Mouse (Mus musculus): ENCODE measurements at regions not wholly inside any gene's neighbourhood (a gene's known extent, or its start where the extent isn't known, plus 50 kb on each side); places are given as distances from the start of the nearest gene placed in this dataset.

GRCm38 (mm10) chr1:10938436-10938835 lies 475.5 kb upstream of the A830018L16Rik start:
- no peak for DNase-seq
- no peaks in the 10 kb centered on the region for H3K79me2 ChIP-seq (replicated peaks; ENCODE audit: control insufficient read depth, insufficient read depth, low read length)
- no peak overlapping the region for H3K4me3 ChIP-seq
- no peaks in the 10 kb centered on the region; the same call in 1 of the 2 replicates for H3K4me1 ChIP-seq (ENCODE audit: control insufficient read depth, insufficient read depth, low read length)
- 86% methylated on average over 3 of the region's 3 CpGs for WGBS
- no peak overlapping the region for H3K27ac ChIP-seq
- TF ChIP-seq EP300 (IDR thresholded peaks at IDR 0.05; ENCODE audit: insufficient read depth, low read depth, low read length) = no peak
- no peak for TF ChIP-seq CTCF (IDR thresholded peaks at IDR 0.05)
- TF ChIP-seq POLR2A (IDR thresholded peaks at IDR 0.05; ENCODE audit: insufficient read depth, low read depth, low read length) = no peak
- H3K27me3 ChIP-seq (ENCODE audit: control insufficient read depth, insufficient read depth, low read length) = no peaks in the 10 kb centered on the region
- H3K9ac ChIP-seq (ENCODE audit: low read depth, low read length) = no peak overlapping the region
- H3K36me3 ChIP-seq (ENCODE audit: control insufficient read depth, insufficient read depth, low read length) = no peaks in the 10 kb centered on the region; the same call in 1 of the 2 replicates
- intact Hi-C loops (cut with DNase I) = no loop called here

GRCm38 (mm10) chr1:10940326-10940725 lies 473.6 kb upstream of the A830018L16Rik start:
- Histone ChIP-seq H3K4me1 (ENCODE audit: control insufficient read depth, insufficient read depth, low read length) (no peaks in the 10 kb centered on the region; the same call in 1 of the 2 replicates), H3K4me3 (no peak overlapping the region), H3K9ac (ENCODE audit: low read depth, low read length) (no peak overlapping the region), H3K79me2 (replicated peaks; ENCODE audit: control insufficient read depth, insufficient read depth, low read length) (no peaks in the 10 kb centered on the region), H3K36me3 (ENCODE audit: control insufficient read depth, insufficient read depth, low read length) (no peaks in the 10 kb centered on the region; the same call in 1 of the 2 replicates), H3K27ac (no peak overlapping the region), H3K27me3 (ENCODE audit: control insufficient read depth, insufficient read depth, low read length) (no peaks in the 10 kb centered on the region)
- DNase-seq = no peak
- intact Hi-C loops (cut with DNase I) = loop anchor here (5.0 kb wide), 1 partner anchor 103 kb away; no protein-coding TSS in a partner anchor
- WGBS = 78% methylated on average over 3 of the region's 3 CpGs
- TF ChIP-seq POLR2A (IDR thresholded peaks at IDR 0.05; ENCODE audit: insufficient read depth, low read depth, low read length) (no peak), EP300 (IDR thresholded peaks at IDR 0.05; ENCODE audit: insufficient read depth, low read depth, low read length) (no peak), CTCF (IDR thresholded peaks at IDR 0.05) (no peak)

GRCm38 (mm10) chr1:10942979-10943378 lies 470.9 kb upstream of the A830018L16Rik start:
- no peak for DNase-seq

More at GRCm38 (mm10) chr1:10942979-10943378, 470.9 kb upstream of the A830018L16Rik start:
- no peaks in the 10 kb centered on the region for H3K27me3 ChIP-seq (ENCODE audit: control insufficient read depth, insufficient read depth, low read length)
- H3K79me2 ChIP-seq (replicated peaks; ENCODE audit: control insufficient read depth, insufficient read depth, low read length) = no peaks in the 10 kb centered on the region
- TF ChIP-seq CTCF (IDR thresholded peaks at IDR 0.05) = peak; percentile 49
- no peak for TF ChIP-seq POLR2A (IDR thresholded peaks at IDR 0.05; ENCODE audit: insufficient read depth, low read depth, low read length)
- H3K4me3 ChIP-seq = no peak overlapping the region
- intact Hi-C loops (cut with DNase I) = loop anchor here (5.0 kb wide), 1 partner anchor 106 kb away; no protein-coding TSS in a partner anchor
- no peak overlapping the region; the same call in 1 of the 2 replicates for H3K27ac ChIP-seq
- H3K36me3 ChIP-seq (ENCODE audit: control insufficient read depth, insufficient read depth, low read length) = no peaks in the 10 kb centered on the region; the same call in 1 of the 2 replicates
- H3K9ac ChIP-seq (ENCODE audit: low read depth, low read length) = no peak overlapping the region
- WGBS = 26% methylated on average over 4 of the region's 4 CpGs
- no peaks in the 10 kb centered on the region; the same call in 1 of the 2 replicates for H3K4me1 ChIP-seq (ENCODE audit: control insufficient read depth, insufficient read depth, low read length)

All from heart, adult 2 months (tissue).